Mouse (Mus musculus) intestine, embryonic 16.5 days (tissue): Measurements from ENCODE around the gene Gpatch8. TPM values are rescaled to one million over a fixed set of nuclear protein-coding genes. Genes with fewer than 3 reads are reported as not detected.

Experiments
- ATAC-seq: fragments of 200-750 bp; cut with Nextera tagmentation; 2 replicates; pipeline ENCODE4 v1.8.0; 2017; ENCODE audit warnings: moderate TSS enrichment, moderate library complexity
- H3K27ac ChIP-seq: fragments of 300-500 bp; sonication (generic); 2 replicates; pipeline ENCODE4 v1.5.1; 2014; ENCODE audit warnings: mild to moderate bottlenecking, low read length
- H3K27me3 ChIP-seq: fragments of 300-500 bp; sonication (generic); replicated peaks from 2 replicates; pipeline ENCODE4 v1.6.1; 2014; ENCODE audit warnings: low read length, control low read depth, mixed read lengths; ENCODE audit not compliant: control insufficient read depth, insufficient read depth
- H3K36me3 ChIP-seq: fragments of 300-500 bp; sonication (generic); 2 replicates; pipeline ENCODE4 v1.6.1; 2014; ENCODE audit warnings: low read length, control low read depth; ENCODE audit not compliant: control insufficient read depth, insufficient read depth
- H3K4me1 ChIP-seq: fragments of 300-500 bp; sonication (generic); 2 replicates; pipeline ENCODE4 v1.6.1; 2014; ENCODE audit warnings: low read length, control low read depth, mixed read lengths; ENCODE audit not compliant: control insufficient read depth, insufficient read depth
- H3K4me2 ChIP-seq: fragments of 300-500 bp; sonication (generic); 2 replicates; pipeline ENCODE4 v1.6.1; 2014; ENCODE audit warnings: low read depth, low read length, control low read depth
- H3K4me3 ChIP-seq: fragments of 300-500 bp; sonication (generic); 2 replicates; pipeline ENCODE4 v1.5.1; 2014; ENCODE audit warnings: mild to moderate bottlenecking, low read length
- H3K9ac ChIP-seq: fragments of 300-500 bp; sonication (generic); 2 replicates; pipeline ENCODE4 v1.6.1; 2014; ENCODE audit warnings: low read depth, low read length
- H3K9me3 ChIP-seq: fragments of 300-500 bp; sonication (generic); 2 replicates; pipeline ENCODE4 v1.6.1; 2016; ENCODE audit warnings: low read length, control low read depth; ENCODE audit not compliant: control insufficient read depth
- WGBS: fragments of 180-500 bp; shearing (Covaris S2); extraction: QIAGEN DNeasy Blood & Tissue Kit; methylation state at CpG from one replicate; pipeline ENCODE4 v1.1.7; 2014; 5-methylcytosine and 5-hydroxymethylcytosine counted together
- polyA plus RNA-seq: library from polyadenylated mRNA; unstranded; fragments of >200 nt; fragmentation: Nextera tagmentation; extraction: Ambion mirVana; gene quantifications from 2 replicates; pipeline ENCODE4 v1.2.1, GENCODE M21; 2015

The Gpatch8 gene
- polyA plus RNA-seq, 1 experiment from 2014 or later: 34.5 TPM

DNA sequence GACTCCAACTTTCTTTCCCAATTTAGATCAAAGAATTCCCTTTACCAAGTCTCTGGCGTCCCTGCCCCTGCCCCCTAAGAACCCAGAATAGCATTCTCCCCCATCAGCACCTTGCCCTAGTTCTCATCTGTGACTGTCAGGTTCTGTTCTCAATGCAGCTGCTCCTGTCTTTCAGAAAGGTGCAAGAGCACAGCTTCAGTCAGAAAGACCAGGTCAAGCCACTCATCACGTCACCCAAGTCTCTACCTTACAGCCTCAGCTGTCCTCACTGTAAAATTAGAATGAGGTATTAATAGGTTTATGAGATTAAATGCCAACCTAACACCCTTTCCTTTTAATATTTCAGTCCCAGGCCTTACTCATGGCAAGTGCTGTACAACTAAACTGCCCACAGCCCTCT is 63.0 kb downstream of the Gpatch8 start:
- no peak overlapping the region for H3K27ac ChIP-seq
- 90% methylated on average over 2 of the region's 2 CpGs for WGBS
- H3K9me3 ChIP-seq: no peaks in the 10 kb centered on the region
- no peak overlapping the region for H3K4me2 ChIP-seq
- ATAC-seq: no peak
- H3K36me3 ChIP-seq: 0 out of 2 replicates have a peak, but pooled peaks cover 7% of the 10 kb centered on the region
- no peaks in the 10 kb centered on the region for H3K4me1 ChIP-seq
- no peak overlapping the region for H3K9ac ChIP-seq
- H3K27me3 ChIP-seq: no peaks in the 10 kb centered on the region
- no peak overlapping the region for H3K4me3 ChIP-seq

- Histone ChIP-seq H3K27ac (no peak overlapping the region), H3K36me3 (peaks cover 4% of the 10 kb centered on the region; the same call in 1 of the 2 replicates), H3K9ac (no peak overlapping the region), H3K4me3 (no peak overlapping the region), H3K27me3 (no peaks in the 10 kb centered on the region), H3K4me2 (no peak overlapping the region), H3K4me1 (no peaks in the 10 kb centered on the region), H3K9me3 (no peaks in the 10 kb centered on the region)
- ATAC-seq: no peak
- 64% methylated on average over 2 of the region's 2 CpGs for WGBS
Measured at GRCm38 (mm10) chr11:102487901-102488300, 68.3 kb downstream of the Gpatch8 start.

- Histone ChIP-seq H3K4me3 (no peak overlapping the region), H3K9me3 (no peaks in the 10 kb centered on the region), H3K27me3 (no peaks in the 10 kb centered on the region), H3K4me2 (no peak overlapping the region), H3K9ac (no peak overlapping the region), H3K36me3 (peaks cover 4% of the 10 kb centered on the region; the same call in 1 of the 2 replicates), H3K27ac (no peak overlapping the region), H3K4me1 (no peaks in the 10 kb centered on the region)
- WGBS: 69% methylated on average over 11 of the region's 11 CpGs
- ATAC-seq: peak; percentile 64; the same call in 1 of the 2 replicates
Measured at GRCm38 (mm10) chr11:102486733-102487386, 69.3 kb downstream of the Gpatch8 start.

- Histone ChIP-seq H3K9me3 (no peaks in the 10 kb centered on the region), H3K27me3 (no peaks in the 10 kb centered on the region), H3K36me3 (peaks cover 15% of the 10 kb centered on the region), H3K4me1 (no peaks in the 10 kb centered on the region), H3K9ac (no peak overlapping the region), H3K4me2 (no peak overlapping the region), H3K27ac (no peak overlapping the region), H3K4me3 (no peak overlapping the region)
- WGBS: 90% methylated on average over 10 of the region's 10 CpGs
- no peak for ATAC-seq
Measured at GRCm38 (mm10) chr11:102481779-102482178, 74.4 kb downstream of the Gpatch8 start.

- no peak overlapping the region for H3K4me3 ChIP-seq
- no peak overlapping the region for H3K9ac ChIP-seq
- no peak overlapping the region for H3K4me2 ChIP-seq
- WGBS: 90% methylated on average over 4 of the region's 4 CpGs
- no peaks in the 10 kb centered on the region for H3K27me3 ChIP-seq
- H3K9me3 ChIP-seq: no peaks in the 10 kb centered on the region
- no peak overlapping the region for H3K27ac ChIP-seq
- peaks cover 12% of the 10 kb centered on the region for H3K36me3 ChIP-seq
- ATAC-seq: no peak
- no peaks in the 10 kb centered on the region for H3K4me1 ChIP-seq
Measured at GRCm38 (mm10) chr11:102480897-102481296, 75.3 kb downstream of the Gpatch8 start.

DNA sequence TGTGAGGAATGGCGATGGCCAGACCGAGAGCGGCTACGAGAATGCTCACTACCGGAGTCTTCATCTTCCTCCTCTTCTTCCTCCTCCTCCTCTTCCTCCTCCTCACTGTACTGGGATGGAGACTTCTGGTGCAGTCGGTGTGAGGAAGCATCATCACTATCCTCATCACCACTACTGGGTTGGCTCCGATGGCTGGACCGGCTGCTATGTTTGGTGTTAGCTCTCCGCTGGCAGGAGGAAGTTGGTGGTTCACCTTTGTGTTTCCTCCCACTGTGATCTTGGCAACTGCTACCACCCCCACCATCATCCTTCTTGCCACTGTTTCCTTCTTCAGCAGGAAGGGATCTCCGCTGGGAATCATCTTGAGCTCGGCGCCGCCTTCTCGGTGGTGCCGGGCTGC is 76.1 kb downstream of the Gpatch8 start:
- no peak overlapping the region for H3K9ac ChIP-seq
- H3K4me1 ChIP-seq: no peaks in the 10 kb centered on the region
- H3K27me3 ChIP-seq: no peaks in the 10 kb centered on the region
- no peaks in the 10 kb centered on the region for H3K9me3 ChIP-seq
- WGBS: 96% methylated on average over 15 of the region's 15 CpGs
- H3K27ac ChIP-seq: no peak overlapping the region
- H3K36me3 ChIP-seq: peaks cover 12% of the 10 kb centered on the region
- H3K4me3 ChIP-seq: no peak overlapping the region
- no peak overlapping the region for H3K4me2 ChIP-seq
- no peak for ATAC-seq

GRCm38 (mm10) chr11:102479581-102479980 is 76.6 kb downstream of the Gpatch8 start:
- ATAC-seq: no peak
- H3K36me3 ChIP-seq: peaks cover 12% of the 10 kb centered on the region
- no peaks in the 10 kb centered on the region for H3K27me3 ChIP-seq
- H3K4me3 ChIP-seq: no peak overlapping the region
- no peak overlapping the region for H3K4me2 ChIP-seq
- H3K9ac ChIP-seq: no peak overlapping the region
- no peak overlapping the region for H3K27ac ChIP-seq
- WGBS: 96% methylated on average over 23 of the region's 23 CpGs
- H3K9me3 ChIP-seq: no peaks in the 10 kb centered on the region
- no peaks in the 10 kb centered on the region for H3K4me1 ChIP-seq

DNA sequence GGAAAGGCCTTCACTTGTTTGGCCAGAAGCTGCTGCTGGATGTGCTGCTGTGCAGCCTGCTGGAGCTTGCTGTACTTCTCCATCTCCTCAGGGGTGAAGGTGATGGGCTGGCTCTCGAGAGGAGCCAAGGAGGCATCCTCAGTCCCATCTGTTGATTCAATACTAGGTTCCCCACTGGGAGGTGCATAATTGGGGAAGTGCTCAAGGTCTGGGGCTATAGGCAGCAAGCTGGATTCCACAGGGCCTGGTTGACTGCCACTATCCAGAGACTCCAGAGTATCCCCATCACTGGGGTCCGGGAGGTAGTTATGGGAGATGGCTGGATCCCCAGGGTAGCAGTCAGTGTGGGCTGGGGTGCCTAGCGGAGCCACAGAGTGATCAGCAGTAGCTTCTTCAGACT is 77.5 kb downstream of the Gpatch8 start:
- Histone ChIP-seq H3K4me3 (no peak overlapping the region), H3K27ac (no peak overlapping the region), H3K9ac (no peak overlapping the region), H3K4me1 (no peaks in the 10 kb centered on the region), H3K36me3 (peaks cover 16% of the 10 kb centered on the region), H3K27me3 (no peaks in the 10 kb centered on the region), H3K9me3 (no peaks in the 10 kb centered on the region), H3K4me2 (no peak overlapping the region)
- no peak for ATAC-seq
- WGBS: 90% methylated on average over 3 of the region's 3 CpGs

DNA sequence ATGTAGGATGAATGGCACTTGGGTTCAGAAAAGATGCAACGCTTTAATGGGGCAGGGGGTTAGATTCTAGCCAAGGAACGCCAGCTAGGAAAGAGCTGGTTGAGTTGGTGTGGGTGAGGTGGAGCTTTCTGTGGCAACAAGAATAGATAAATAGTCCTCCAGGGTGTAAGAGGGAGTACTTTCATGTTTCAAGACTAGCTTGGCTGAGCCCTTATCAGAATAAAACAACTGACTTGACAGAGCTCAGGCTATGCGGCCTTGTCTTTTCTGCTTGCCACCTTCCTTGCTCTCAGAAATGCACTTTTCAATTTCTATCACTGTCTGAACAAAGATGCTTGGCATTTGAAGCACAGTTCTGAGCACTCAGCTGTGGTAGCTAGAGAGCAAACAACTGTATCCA is 81.2 kb downstream of the Gpatch8 start:
- no peak for ATAC-seq
- peaks cover 12% of the 10 kb centered on the region for H3K36me3 ChIP-seq
- H3K4me2 ChIP-seq: no peak overlapping the region
- no peak overlapping the region for H3K27ac ChIP-seq
- no peaks in the 10 kb centered on the region for H3K9me3 ChIP-seq
- H3K4me3 ChIP-seq: no peak overlapping the region
- 95% methylated on average over 3 of the region's 3 CpGs for WGBS
- H3K9ac ChIP-seq: no peak overlapping the region
- H3K4me1 ChIP-seq: no peaks in the 10 kb centered on the region
- H3K27me3 ChIP-seq: no peaks in the 10 kb centered on the region; the same call in 1 of the 2 replicates
